Mouse (Mus musculus) splenic B cell, adult 2 months (primary cell): Measurements from ENCODE around the gene Tnrc6c.

Experiments
- DNase-seq: peaks from one replicate; pipeline ENCODE4 v3.0.0-alpha.2; 2011; ENCODE audit warnings: low read depth, low spot score
- H3K27me3 ChIP-seq: 2 replicates; pipeline ENCODE4 v1.6.1; 2012; ENCODE audit warnings: mild to moderate bottlenecking, low read length, moderate library complexity, mixed read lengths; ENCODE audit not compliant: control insufficient read depth, poor library complexity, insufficient read depth, severe bottlenecking
- H3K36me3 ChIP-seq: 2 replicates; pipeline ENCODE4 v1.6.1; 2012; ENCODE audit warnings: mild to moderate bottlenecking, low read length, moderate library complexity, mixed read lengths; ENCODE audit not compliant: control insufficient read depth, poor library complexity, insufficient read depth, severe bottlenecking

The Tnrc6c gene

GRCm38 (mm10) chr11:117803166-117803688 is 149.1 kb downstream of the Tnrc6c start:
- Histone ChIP-seq H3K36me3 (no peaks in the 10 kb centered on the region), H3K27me3 (no peaks in the 10 kb centered on the region)
- DNase-seq, result no peak

DNA sequence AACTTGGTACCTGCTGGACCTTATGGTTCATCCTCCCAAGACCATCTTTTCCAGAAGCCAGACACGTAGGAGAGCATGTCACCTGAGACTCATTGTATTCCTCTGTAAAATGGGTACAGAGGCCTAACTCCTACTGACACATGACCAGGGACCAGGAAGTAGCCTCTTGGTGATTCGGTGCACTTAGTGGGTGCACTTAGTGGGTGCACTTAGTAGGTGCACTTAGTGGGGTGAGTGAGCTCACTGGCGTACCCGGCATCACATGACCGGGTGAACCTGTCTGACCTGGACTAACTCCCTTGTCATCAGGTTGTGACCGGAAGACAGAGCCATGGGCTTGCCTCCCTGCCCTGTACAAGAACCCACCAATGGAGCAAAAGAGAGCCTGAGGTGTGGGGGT is 152.7 kb downstream of the Tnrc6c start:
- Histone ChIP-seq H3K36me3 (no peaks in the 10 kb centered on the region), H3K27me3 (no peaks in the 10 kb centered on the region)
- no peak for DNase-seq

DNA sequence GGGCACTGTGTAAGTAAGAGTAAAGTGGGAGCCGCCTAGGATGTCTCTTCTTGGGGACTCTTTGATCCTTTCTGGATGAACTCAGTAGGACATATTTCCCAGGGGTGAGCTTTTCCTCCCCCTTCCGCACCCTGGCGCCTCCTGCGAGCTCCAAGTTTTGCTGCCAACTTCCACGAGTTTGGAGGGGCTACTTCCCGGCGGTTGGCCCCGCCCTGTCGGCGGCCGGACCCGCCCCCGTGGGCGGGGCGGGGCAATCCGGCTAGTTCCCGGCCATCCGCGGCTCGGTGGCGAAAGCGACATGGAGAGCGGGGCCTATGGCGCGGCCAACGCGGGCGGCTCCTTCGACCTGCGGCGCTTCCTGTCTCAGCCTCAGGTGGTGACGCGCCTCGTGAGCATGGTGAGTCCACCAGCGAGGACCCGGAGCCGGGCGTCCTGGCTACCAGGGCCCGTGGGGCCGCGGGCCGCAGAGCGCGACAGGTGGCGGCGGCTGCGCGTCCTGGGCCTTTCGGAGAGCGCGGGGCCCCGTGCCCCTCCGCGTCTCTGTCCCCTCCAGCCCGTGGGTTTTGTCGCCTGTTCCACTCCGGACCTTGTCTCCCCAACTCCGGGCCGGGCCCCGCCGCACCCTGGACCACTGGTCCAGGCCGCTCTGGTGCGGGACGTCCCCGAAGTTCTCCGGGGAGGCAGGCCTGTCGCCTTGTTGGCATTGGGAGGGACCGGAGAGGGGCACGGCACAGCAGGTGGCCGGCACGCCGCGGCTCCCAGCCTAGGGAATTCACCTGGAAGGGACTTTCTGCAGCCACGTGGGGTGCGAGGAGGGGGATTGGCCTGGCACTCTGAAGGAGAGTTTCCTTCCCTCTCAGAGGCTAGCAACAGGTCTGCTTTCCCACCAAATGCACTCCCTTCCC is 155.6 kb downstream of the Tnrc6c start, which contains the start of the genes Gm20708 and Syngr2:
Gm20708 (plus strand) TSS at position 262 of the 905 bp plus-strand sequence.
Syngr2 (plus strand) TSS at position 262 of the 905 bp plus-strand sequence.
- H3K27me3 ChIP-seq, result no peaks in the 10 kb centered on the region
- peaks cover 6% of the 10 kb centered on the region for H3K36me3 ChIP-seq
- DNase-seq, result peak; percentile 73

DNA sequence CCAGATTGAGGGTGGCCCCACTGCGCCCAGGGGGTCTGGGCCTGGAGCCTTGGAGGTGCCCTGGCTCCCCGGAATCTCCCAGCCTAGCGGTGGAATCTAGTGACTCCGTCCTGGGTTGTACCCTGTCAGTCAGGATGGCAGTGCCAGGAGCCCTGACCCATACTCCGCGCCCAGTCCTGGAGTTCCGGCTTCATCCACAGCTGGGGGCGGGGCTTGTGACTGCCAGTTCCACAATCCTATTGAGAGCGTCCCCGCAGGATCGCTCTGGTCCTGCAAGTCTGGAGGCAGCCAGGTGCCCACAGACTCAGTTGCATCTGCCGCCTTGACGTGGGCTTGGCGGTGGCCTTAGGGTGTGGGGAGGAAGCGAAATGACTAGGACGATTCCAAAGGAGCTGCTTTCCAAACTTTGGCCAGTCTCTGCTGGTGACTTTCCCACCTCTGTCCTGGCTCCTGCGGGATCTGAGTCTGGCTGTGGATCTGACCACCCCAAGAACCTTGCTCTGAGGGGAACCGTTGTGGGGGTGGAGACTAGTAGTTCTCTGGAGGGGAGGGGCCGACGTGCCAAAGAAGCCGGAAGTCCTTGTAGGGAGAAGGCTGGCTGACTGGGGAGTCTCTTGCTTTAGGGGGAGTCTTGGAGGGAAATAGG is 156.4 kb downstream of the Tnrc6c start:
- DNase-seq, result peak; percentile 85
- peaks cover 8% of the 10 kb centered on the region for H3K36me3 ChIP-seq
- no peaks in the 10 kb centered on the region for H3K27me3 ChIP-seq
